Mouse (Mus musculus): ENCODE measurements around the gene H2-DMb2. TPM values are rescaled to one million over a fixed set of nuclear protein-coding genes. Genes with fewer than 3 reads are reported as not detected.

Gene H2-DMb2
- polyA plus RNA-seq, 1 experiment from 2014 or later = 0.98 TPM

GRCm38 (mm10) chr17:34130073-34130947 lies 12.8 kb upstream of the H2-DMb2 start:
- peaks cover 6% of the 10 kb centered on the region for H3K4me1 ChIP-seq (replicated peaks; ENCODE audit: control insufficient read depth, insufficient read depth, low read length)
- no peaks in the 10 kb centered on the region for H3K27me3 ChIP-seq (replicated peaks; ENCODE audit: control insufficient read depth, insufficient read depth, low read length)
- no peaks in the 10 kb centered on the region for H3K9me3 ChIP-seq (ENCODE audit: control insufficient read depth)
- no peak for ATAC-seq
- H3K4me2 ChIP-seq (replicated peaks; ENCODE audit: low read depth) = no peak overlapping the region
- no peak overlapping the region for H3K27ac ChIP-seq (ENCODE audit: low read depth, low read length)
- no peak for TF ChIP-seq CTCF (IDR thresholded peaks at IDR 0.05; ENCODE audit: low read depth)
- H3K9ac ChIP-seq (ENCODE audit: low read depth, low read length) = 0 out of 2 replicates have a peak overlapping the region, but pooled peaks have one; percentile 22
- H3K4me3 ChIP-seq (ENCODE audit: low read depth, low read length) = no peak overlapping the region
- H3K36me3 ChIP-seq (ENCODE audit: control insufficient read depth, insufficient read depth) = no peaks in the 10 kb centered on the region
- 66% methylated on average over 19 of the region's 19 CpGs for WGBS

GRCm38 (mm10) chr17:34131911-34132310 lies 11.2 kb upstream of the H2-DMb2 start:
- no peak overlapping the region for H3K9ac ChIP-seq (ENCODE audit: low read depth, low read length)
- no peak overlapping the region for H3K27ac ChIP-seq (ENCODE audit: low read depth, low read length)
- H3K27me3 ChIP-seq (replicated peaks; ENCODE audit: control insufficient read depth, insufficient read depth, low read length) = no peaks in the 10 kb centered on the region
- ATAC-seq = no peak
- no peaks in the 10 kb centered on the region for H3K9me3 ChIP-seq (ENCODE audit: control insufficient read depth)
- WGBS = 81% methylated on average over 7 of the region's 7 CpGs
- TF ChIP-seq CTCF (IDR thresholded peaks at IDR 0.05; ENCODE audit: low read depth) = no peak
- H3K36me3 ChIP-seq (ENCODE audit: control insufficient read depth, insufficient read depth) = no peaks in the 10 kb centered on the region
- no peak overlapping the region for H3K4me3 ChIP-seq (ENCODE audit: low read depth, low read length)
- H3K4me1 ChIP-seq (replicated peaks; ENCODE audit: control insufficient read depth, insufficient read depth, low read length) = peaks cover 6% of the 10 kb centered on the region
- no peak overlapping the region for H3K4me2 ChIP-seq (replicated peaks; ENCODE audit: low read depth)

GRCm38 (mm10) chr17:34133289-34133688 lies 9.8 kb upstream of the H2-DMb2 start:
- Histone ChIP-seq H3K4me3 (ENCODE audit: low read depth, low read length) (no peak overlapping the region), H3K36me3 (ENCODE audit: control insufficient read depth, insufficient read depth) (no peaks in the 10 kb centered on the region), H3K9me3 (ENCODE audit: control insufficient read depth) (no peaks in the 10 kb centered on the region), H3K9ac (ENCODE audit: low read depth, low read length) (no peak overlapping the region), H3K4me2 (replicated peaks; ENCODE audit: low read depth) (no peak overlapping the region), H3K4me1 (replicated peaks; ENCODE audit: control insufficient read depth, insufficient read depth, low read length) (no peaks in the 10 kb centered on the region), H3K27me3 (replicated peaks; ENCODE audit: control insufficient read depth, insufficient read depth, low read length) (0 out of 2 replicates have a peak, but pooled peaks cover 5% of the 10 kb centered on the region), H3K27ac (ENCODE audit: low read depth, low read length) (no peak overlapping the region)
- peak; percentile 63 for TF ChIP-seq CTCF (IDR thresholded peaks at IDR 0.05; ENCODE audit: low read depth)
- 73% methylated on average over 11 of the region's 11 CpGs for WGBS
- ATAC-seq = no peak

GRCm38 (mm10) chr17:34134451-34134850 lies 8.7 kb upstream of the H2-DMb2 start:
- Histone ChIP-seq H3K27ac (ENCODE audit: low read depth, low read length) (no peak overlapping the region), H3K4me2 (replicated peaks; ENCODE audit: low read depth) (no peak overlapping the region), H3K9me3 (ENCODE audit: control insufficient read depth) (no peaks in the 10 kb centered on the region), H3K4me1 (replicated peaks; ENCODE audit: control insufficient read depth, insufficient read depth, low read length) (0 out of 2 replicates have a peak, but pooled peaks cover 2% of the 10 kb centered on the region), H3K4me3 (ENCODE audit: low read depth, low read length) (no peak overlapping the region), H3K36me3 (ENCODE audit: control insufficient read depth, insufficient read depth) (no peaks in the 10 kb centered on the region), H3K9ac (ENCODE audit: low read depth, low read length) (no peak overlapping the region), H3K27me3 (replicated peaks; ENCODE audit: control insufficient read depth, insufficient read depth, low read length) (0 out of 2 replicates have a peak, but pooled peaks cover 16% of the 10 kb centered on the region)
- 75% methylated on average over 3 of the region's 3 CpGs for WGBS
- ATAC-seq = no peak
- peak; percentile 6; the same call in 1 of the 2 replicates for TF ChIP-seq CTCF (IDR thresholded peaks at IDR 0.05; ENCODE audit: low read depth)

GRCm38 (mm10) chr17:34135297-34136224 lies 7.5 kb upstream of the H2-DMb2 start:
- WGBS = 4% methylated on average over 31 of the region's 31 CpGs
- TF ChIP-seq CTCF (IDR thresholded peaks at IDR 0.05; ENCODE audit: low read depth) = peak; percentile 100
- Histone ChIP-seq H3K4me2 (replicated peaks; ENCODE audit: low read depth) (peak overlapping the region; percentile 71), H3K27ac (ENCODE audit: low read depth, low read length) (no peak overlapping the region), H3K9ac (ENCODE audit: low read depth, low read length) (no peak overlapping the region), H3K4me3 (ENCODE audit: low read depth, low read length) (peak overlapping the region; percentile 35), H3K27me3 (replicated peaks; ENCODE audit: control insufficient read depth, insufficient read depth, low read length) (peaks cover 22% of the 10 kb centered on the region; the same call in 1 of the 2 replicates), H3K4me1 (replicated peaks; ENCODE audit: control insufficient read depth, insufficient read depth, low read length) (0 out of 2 replicates have a peak, but pooled peaks cover 2% of the 10 kb centered on the region), H3K36me3 (ENCODE audit: control insufficient read depth, insufficient read depth) (no peaks in the 10 kb centered on the region), H3K9me3 (ENCODE audit: control insufficient read depth) (no peaks in the 10 kb centered on the region)
- ATAC-seq = peak; percentile 97

GRCm38 (mm10) chr17:34137601-34138000 lies 5.5 kb upstream of the H2-DMb2 start:
- TF ChIP-seq CTCF (IDR thresholded peaks at IDR 0.05; ENCODE audit: low read depth) = no peak
- Histone ChIP-seq H3K4me2 (replicated peaks; ENCODE audit: low read depth) (no peak overlapping the region), H3K27me3 (replicated peaks; ENCODE audit: control insufficient read depth, insufficient read depth, low read length) (peaks cover 29% of the 10 kb centered on the region; the same call in 1 of the 2 replicates), H3K4me3 (ENCODE audit: low read depth, low read length) (no peak overlapping the region), H3K36me3 (ENCODE audit: control insufficient read depth, insufficient read depth) (no peaks in the 10 kb centered on the region), H3K27ac (ENCODE audit: low read depth, low read length) (no peak overlapping the region), H3K9me3 (ENCODE audit: control insufficient read depth) (no peaks in the 10 kb centered on the region), H3K9ac (ENCODE audit: low read depth, low read length) (no peak overlapping the region), H3K4me1 (replicated peaks; ENCODE audit: control insufficient read depth, insufficient read depth, low read length) (0 out of 2 replicates have a peak, but pooled peaks cover 2% of the 10 kb centered on the region)
- no peak for ATAC-seq
- WGBS = 73% methylated on average over 7 of the region's 7 CpGs

Measured in intestine, postnatal 0 days (tissue).